Mouse (Mus musculus) limb, embryonic 12.5 days (tissue): ENCODE measurements around the gene Foxn3. TPM values are rescaled to one million over a fixed set of nuclear protein-coding genes. Genes with fewer than 3 reads are reported as not detected.

Source experiments
- ATAC-seq: fragments of 200-750 bp; cut with Nextera tagmentation; 2 replicates; pipeline ENCODE4 v1.8.0; 2017; ENCODE audit warnings: low read depth, moderate TSS enrichment; ENCODE audit not compliant: insufficient number of reproducible peaks, insufficient read depth, low FRiP score, low TSS enrichment
- H3K27ac ChIP-seq: fragments of 300-500 bp; sonication (generic); 2 replicates; pipeline ENCODE4 v1.5.1; 2016; ENCODE audit warnings: mild to moderate bottlenecking, moderate library complexity
- H3K27me3 ChIP-seq: fragments of 300-500 bp; sonication (generic); 2 replicates; pipeline ENCODE4 v1.6.1; 2016; ENCODE audit warnings: mild to moderate bottlenecking, moderate library complexity
- H3K36me3 ChIP-seq: fragments of 300-500 bp; sonication (generic); 2 replicates; pipeline ENCODE4 v1.6.1; 2016; ENCODE audit warnings: mild to moderate bottlenecking, moderate library complexity
- H3K4me1 ChIP-seq: fragments of 300-500 bp; sonication (generic); replicated peaks from 2 replicates; pipeline ENCODE4 v1.6.1; 2016
- H3K4me2 ChIP-seq: fragments of 300-500 bp; sonication (generic); 2 replicates; pipeline ENCODE4 v1.6.1; 2016; ENCODE audit warnings: mild to moderate bottlenecking, moderate library complexity
- H3K4me3 ChIP-seq: fragments of 300-500 bp; sonication (generic); replicated peaks from 2 replicates; pipeline ENCODE4 v1.5.1; 2016; ENCODE audit warnings: mild to moderate bottlenecking
- H3K9ac ChIP-seq: fragments of 300-500 bp; sonication (generic); replicated peaks from 2 replicates; pipeline ENCODE4 v1.6.1; 2016; ENCODE audit warnings: mild to moderate bottlenecking, moderate library complexity
- H3K9me3 ChIP-seq: fragments of 300-500 bp; sonication (generic); 2 replicates; pipeline ENCODE4 v1.6.1; 2016; ENCODE audit warnings: mild to moderate bottlenecking, moderate library complexity
- WGBS: fragments of 180-500 bp; shearing (Covaris S2); methylation state at CpG from one replicate; pipeline ENCODE4 v1.1.7; 2016; 5-methylcytosine and 5-hydroxymethylcytosine counted together
- polyA plus RNA-seq: library from polyadenylated mRNA; unstranded; fragments of >200 nt; fragmentation: Nextera tagmentation; extraction: Ambion mirVana; gene quantifications from 2 replicates; pipeline ENCODE4 v1.2.1, GENCODE M21; 2016

Gene Foxn3
- polyA plus RNA-seq, 1 experiment from 2014 or later, result 115 TPM

DNA sequence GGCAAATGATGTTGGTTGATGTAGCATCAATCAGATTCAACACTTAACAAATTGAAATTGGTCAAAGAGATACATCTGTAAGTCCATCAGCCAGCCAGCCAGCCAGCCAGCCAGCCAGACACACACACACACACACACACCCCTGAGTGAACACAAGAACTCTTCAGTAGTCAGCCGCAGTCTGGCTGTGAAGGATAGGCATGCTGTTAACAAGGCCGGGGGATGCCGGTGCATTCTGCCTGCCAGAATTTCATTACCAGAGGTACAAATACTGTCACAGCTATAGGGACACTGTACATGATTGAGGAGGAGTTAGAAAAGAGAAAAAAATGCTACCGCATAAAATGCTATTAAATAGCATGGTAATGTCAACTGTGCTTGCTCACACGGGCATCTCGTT is 271.2 kb downstream of the Foxn3 start:
- H3K9ac ChIP-seq, result no peak overlapping the region
- no peak for ATAC-seq
- H3K27me3 ChIP-seq, result no peaks in the 10 kb centered on the region
- peaks cover 46% of the 10 kb centered on the region for H3K4me1 ChIP-seq
- H3K4me2 ChIP-seq, result no peak overlapping the region
- H3K4me3 ChIP-seq, result no peak overlapping the region
- H3K9me3 ChIP-seq, result no peaks in the 10 kb centered on the region
- peaks cover 14% of the 10 kb centered on the region; the same call in 1 of the 2 replicates for H3K36me3 ChIP-seq
- no peak overlapping the region for H3K27ac ChIP-seq
- 79% methylated on average over 6 of the region's 6 CpGs for WGBS

DNA sequence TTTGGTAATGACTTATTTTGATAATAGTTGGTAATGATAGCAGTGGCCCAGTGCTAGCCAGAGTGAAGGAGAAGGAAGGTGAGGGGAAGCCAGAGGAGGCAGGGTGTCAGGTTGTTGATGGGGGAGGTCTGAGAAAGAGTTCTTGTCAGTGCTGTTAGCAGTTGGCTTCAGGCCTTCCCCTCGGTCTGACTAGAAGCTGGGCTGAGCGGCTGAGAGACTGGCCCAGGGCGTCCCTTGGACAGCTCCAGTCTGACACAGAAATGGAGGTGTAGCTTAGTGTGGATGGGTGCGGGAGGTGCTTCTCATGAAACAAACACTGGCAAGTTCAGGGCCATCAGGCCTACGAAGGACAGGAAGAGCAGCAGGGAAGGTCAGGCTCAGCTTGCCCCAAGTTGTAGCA is 276.3 kb downstream of the Foxn3 start:
- Histone ChIP-seq H3K4me1 (peaks cover 61% of the 10 kb centered on the region), H3K4me2 (no peak overlapping the region), H3K9me3 (no peaks in the 10 kb centered on the region), H3K27me3 (no peaks in the 10 kb centered on the region), H3K27ac (no peak overlapping the region), H3K36me3 (peaks cover 22% of the 10 kb centered on the region), H3K9ac (no peak overlapping the region), H3K4me3 (no peak overlapping the region)
- no peak for ATAC-seq
- WGBS, result 84% methylated on average over 5 of the region's 5 CpGs

DNA sequence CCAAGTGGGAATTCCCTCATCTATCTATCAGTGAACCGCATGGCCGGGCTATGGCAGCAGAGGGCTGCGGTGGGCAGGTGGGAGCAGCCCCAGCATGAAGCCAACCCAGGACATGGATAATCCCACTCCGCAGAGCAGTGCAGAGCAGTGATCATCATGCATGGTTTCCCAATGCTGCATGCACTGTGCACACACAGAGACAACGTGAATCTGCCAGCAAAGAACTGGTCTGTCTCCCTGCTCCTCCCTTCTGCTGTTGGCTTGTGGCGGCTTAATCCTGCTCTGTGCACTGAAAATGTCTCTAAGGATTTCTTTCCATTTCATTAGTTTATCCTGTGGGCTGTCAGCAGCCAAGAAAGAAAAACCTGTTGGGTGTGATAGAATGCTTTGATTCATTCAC is 276.7 kb downstream of the Foxn3 start:
- no peak overlapping the region for H3K4me3 ChIP-seq
- H3K27ac ChIP-seq, result no peak overlapping the region
- 88% methylated on average over 6 of the region's 6 CpGs for WGBS
- no peak overlapping the region for H3K4me2 ChIP-seq
- no peaks in the 10 kb centered on the region for H3K9me3 ChIP-seq
- no peak for ATAC-seq
- no peaks in the 10 kb centered on the region for H3K27me3 ChIP-seq
- H3K4me1 ChIP-seq, result peaks cover 59% of the 10 kb centered on the region
- no peak overlapping the region for H3K9ac ChIP-seq
- H3K36me3 ChIP-seq, result peaks cover 22% of the 10 kb centered on the region

DNA sequence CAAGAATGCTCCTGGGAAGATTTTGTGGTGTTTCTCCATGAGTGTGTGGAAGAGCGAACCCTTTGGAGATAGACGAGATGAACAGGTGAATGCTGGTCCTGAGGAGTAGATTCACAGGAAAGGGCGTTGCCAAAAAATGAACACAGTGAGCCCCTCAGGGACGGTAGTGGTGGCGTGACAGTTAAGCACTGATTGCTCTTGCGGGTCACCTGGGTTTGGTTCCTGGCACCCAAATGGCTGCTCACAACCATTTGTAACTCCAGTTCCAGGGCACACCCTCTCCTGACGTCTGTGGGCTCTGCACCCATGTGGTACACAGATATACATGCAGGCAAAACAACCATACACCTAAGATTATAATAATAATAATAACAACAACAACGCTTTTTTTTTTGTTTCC is 277.7 kb downstream of the Foxn3 start:
- Histone ChIP-seq H3K36me3 (peaks cover 17% of the 10 kb centered on the region), H3K4me1 (peaks cover 55% of the 10 kb centered on the region), H3K4me3 (no peak overlapping the region), H3K4me2 (no peak overlapping the region), H3K27ac (peak overlapping the region; percentile 62; the same call in 1 of the 2 replicates), H3K27me3 (no peaks in the 10 kb centered on the region), H3K9ac (no peak overlapping the region; the same call in 1 of the 2 replicates), H3K9me3 (no peaks in the 10 kb centered on the region)
- no peak for ATAC-seq
- 86% methylated on average over 8 of the region's 8 CpGs for WGBS

DNA sequence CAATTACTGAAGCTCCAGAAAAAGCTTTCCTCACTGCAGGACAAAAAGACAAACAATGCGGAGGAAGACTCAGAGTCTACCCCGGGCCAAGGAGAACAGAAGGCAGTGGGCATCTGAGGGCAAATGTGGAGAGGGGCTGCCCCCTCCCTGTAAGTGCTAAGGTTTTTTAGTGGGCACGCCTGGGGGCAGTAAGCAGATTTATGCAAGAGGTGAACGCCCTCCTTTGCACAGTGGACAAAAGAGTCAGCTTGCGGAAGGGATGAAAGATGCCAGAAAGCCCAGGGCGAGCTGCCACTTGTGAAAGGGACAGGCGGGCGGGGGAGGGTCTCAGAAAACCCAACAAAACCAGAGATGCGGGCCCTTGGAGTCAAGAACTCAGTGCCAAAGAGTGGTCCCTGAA is 278.2 kb downstream of the Foxn3 start:
- Histone ChIP-seq H3K27me3 (no peaks in the 10 kb centered on the region), H3K9me3 (no peaks in the 10 kb centered on the region), H3K4me3 (no peak overlapping the region), H3K4me2 (no peak overlapping the region), H3K36me3 (peaks cover 13% of the 10 kb centered on the region), H3K4me1 (peaks cover 55% of the 10 kb centered on the region), H3K27ac (peak overlapping the region; percentile 62), H3K9ac (no peak overlapping the region; the same call in 1 of the 2 replicates)
- 68% methylated on average over 9 of the region's 9 CpGs for whole genome bisulfite sequencing
- no peak for ATAC-seq

DNA sequence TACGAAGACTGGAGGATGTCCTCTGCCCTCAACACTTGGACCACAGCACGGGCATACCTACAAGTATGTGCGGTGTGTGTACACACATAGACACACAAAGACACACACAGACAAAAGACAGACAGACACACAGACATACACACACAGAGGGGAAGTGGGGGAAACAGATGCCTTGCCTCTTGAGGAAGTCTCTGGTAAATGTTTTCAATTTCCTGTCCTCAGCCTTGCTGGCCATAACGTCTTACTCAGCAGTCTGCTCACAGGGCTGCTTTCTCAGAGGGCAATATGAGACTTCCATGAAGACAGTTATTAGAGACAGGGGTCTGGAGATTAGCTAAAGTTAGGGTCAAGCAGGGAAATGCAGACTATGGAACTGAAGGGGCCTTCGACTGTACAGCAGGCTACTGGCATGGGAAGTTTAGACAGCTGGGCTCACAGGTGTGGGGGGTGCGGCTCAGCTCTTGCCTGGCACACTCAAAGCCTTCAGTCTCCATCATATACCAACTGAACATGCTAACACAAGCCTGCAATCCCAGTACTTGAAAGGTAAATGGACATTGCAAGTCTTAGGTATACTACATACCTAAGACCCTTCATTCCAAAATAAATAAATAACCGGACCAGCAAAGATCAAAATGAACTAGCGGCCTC is 278.8 kb downstream of the Foxn3 start:
- H3K9ac ChIP-seq, result no peak overlapping the region
- H3K4me2 ChIP-seq, result no peak overlapping the region
- H3K9me3 ChIP-seq, result no peaks in the 10 kb centered on the region
- H3K36me3 ChIP-seq, result peaks cover 9% of the 10 kb centered on the region; the same call in 1 of the 2 replicates
- peak overlapping the region; percentile 62 for H3K27ac ChIP-seq
- H3K4me3 ChIP-seq, result no peak overlapping the region
- 0 out of 2 replicates have a peak, but pooled peaks have one; percentile 26 for ATAC-seq
- no peaks in the 10 kb centered on the region for H3K27me3 ChIP-seq
- 65% methylated on average over 8 of the region's 8 CpGs for WGBS
- H3K4me1 ChIP-seq, result peaks cover 55% of the 10 kb centered on the region

DNA sequence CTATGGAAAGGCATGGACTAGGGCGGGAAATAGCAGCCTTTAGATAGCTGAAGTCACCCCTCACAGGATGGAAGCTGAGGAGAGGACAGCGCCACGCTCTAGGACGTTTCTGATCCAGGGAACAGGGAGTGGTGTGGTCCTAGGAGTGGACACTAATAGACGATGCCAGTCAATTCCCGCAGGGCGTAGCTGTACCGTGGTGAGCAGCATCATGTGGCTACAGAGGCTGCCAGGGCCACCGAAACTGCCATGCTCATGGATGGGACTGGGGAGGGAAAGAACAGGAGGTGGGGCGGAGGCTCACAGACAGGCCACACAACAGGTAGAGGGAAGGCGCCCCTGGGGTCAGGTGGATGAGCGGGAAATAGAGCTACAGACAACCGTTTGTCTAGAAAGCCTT is 282.6 kb downstream of the Foxn3 start:
- Histone ChIP-seq H3K4me2 (no peak overlapping the region), H3K27me3 (no peaks in the 10 kb centered on the region), H3K36me3 (peaks cover 5% of the 10 kb centered on the region; the same call in 1 of the 2 replicates), H3K9ac (no peak overlapping the region), H3K27ac (no peak overlapping the region), H3K4me1 (peaks cover 40% of the 10 kb centered on the region), H3K4me3 (no peak overlapping the region), H3K9me3 (no peaks in the 10 kb centered on the region)
- WGBS, result 92% methylated on average over 13 of the region's 13 CpGs
- ATAC-seq, result no peak

DNA sequence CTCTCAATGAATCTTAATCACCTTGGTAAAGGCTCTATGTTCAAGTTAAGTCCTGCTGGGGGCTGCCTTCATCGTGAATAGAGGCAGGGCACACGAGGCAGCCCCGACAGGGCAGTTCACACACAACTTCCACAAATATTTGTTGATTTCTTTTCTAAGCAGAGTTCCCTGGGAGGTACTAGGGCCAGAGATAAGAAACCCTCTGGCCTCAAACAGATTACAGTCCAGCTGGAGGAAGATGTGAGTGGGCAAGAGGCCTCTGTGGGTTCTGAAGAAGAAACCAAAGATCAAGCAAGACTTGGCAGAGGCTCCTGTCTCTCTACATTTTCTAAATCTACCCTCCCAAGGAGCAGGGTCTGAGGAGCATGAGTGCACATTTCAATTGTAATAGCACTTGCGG is 283.1 kb downstream of the Foxn3 start:
- no peaks in the 10 kb centered on the region for H3K27me3 ChIP-seq
- no peaks in the 10 kb centered on the region for H3K9me3 ChIP-seq
- WGBS, result 87% methylated on average over 4 of the region's 4 CpGs
- H3K4me1 ChIP-seq, result peaks cover 35% of the 10 kb centered on the region
- ATAC-seq, result no peak
- H3K4me2 ChIP-seq, result no peak overlapping the region
- H3K9ac ChIP-seq, result no peak overlapping the region
- H3K36me3 ChIP-seq, result peaks cover 5% of the 10 kb centered on the region; the same call in 1 of the 2 replicates
- H3K27ac ChIP-seq, result no peak overlapping the region
- no peak overlapping the region for H3K4me3 ChIP-seq

DNA sequence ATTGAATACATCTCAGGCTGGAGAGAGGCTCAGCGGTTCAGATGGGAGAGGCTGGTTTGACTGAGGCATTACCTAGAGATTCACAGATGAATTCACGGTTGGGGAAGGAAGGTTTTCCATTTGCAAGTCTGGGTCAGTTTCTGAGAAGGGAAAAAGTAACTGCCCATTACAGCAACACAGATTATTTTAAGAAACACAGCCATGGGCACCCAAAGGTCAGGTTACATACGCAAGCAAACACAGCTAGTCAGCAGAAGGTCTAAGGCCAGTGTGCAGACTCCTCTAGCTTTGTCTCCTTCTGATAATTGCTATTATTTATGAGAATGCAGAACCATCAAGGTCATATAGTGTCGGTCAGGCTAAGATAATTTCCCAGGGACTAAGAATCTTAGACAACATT is 284.0 kb downstream of the Foxn3 start:
- 90% methylated on average over 4 of the region's 4 CpGs for WGBS
- no peak overlapping the region for H3K4me2 ChIP-seq
- no peaks in the 10 kb centered on the region for H3K27me3 ChIP-seq
- ATAC-seq, result no peak
- H3K9ac ChIP-seq, result no peak overlapping the region
- no peak overlapping the region for H3K27ac ChIP-seq
- peaks cover 5% of the 10 kb centered on the region; the same call in 1 of the 2 replicates for H3K36me3 ChIP-seq
- H3K9me3 ChIP-seq, result no peaks in the 10 kb centered on the region
- no peak overlapping the region for H3K4me3 ChIP-seq
- H3K4me1 ChIP-seq, result peaks cover 30% of the 10 kb centered on the region

DNA sequence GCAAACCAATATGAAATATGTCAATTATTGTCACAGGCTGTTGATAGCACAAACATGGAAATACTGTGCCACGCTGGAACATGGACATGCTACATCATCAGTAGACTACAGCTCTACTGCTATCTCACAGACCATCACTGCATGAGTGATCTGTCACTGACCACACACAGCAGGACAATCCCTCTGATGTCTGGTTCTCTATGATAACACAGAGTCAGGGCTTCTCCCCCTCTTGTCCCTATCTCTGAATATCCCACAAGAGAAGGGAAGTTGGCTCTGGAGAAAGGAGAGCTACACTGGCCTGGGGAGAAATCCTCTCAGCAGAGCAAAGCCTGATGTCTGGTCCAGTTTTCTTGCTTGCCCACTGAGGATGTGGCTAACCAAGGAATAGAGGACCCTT is 288.8 kb downstream of the Foxn3 start:
- Histone ChIP-seq H3K27ac (no peak overlapping the region), H3K4me3 (no peak overlapping the region), H3K4me2 (no peak overlapping the region), H3K27me3 (no peaks in the 10 kb centered on the region), H3K4me1 (peaks cover 12% of the 10 kb centered on the region), H3K9ac (no peak overlapping the region), H3K9me3 (no peaks in the 10 kb centered on the region), H3K36me3 (peaks cover 5% of the 10 kb centered on the region; the same call in 1 of the 2 replicates)
- 90% methylated on average over 1 of the region's 1 CpGs for WGBS
- no peak for ATAC-seq

DNA sequence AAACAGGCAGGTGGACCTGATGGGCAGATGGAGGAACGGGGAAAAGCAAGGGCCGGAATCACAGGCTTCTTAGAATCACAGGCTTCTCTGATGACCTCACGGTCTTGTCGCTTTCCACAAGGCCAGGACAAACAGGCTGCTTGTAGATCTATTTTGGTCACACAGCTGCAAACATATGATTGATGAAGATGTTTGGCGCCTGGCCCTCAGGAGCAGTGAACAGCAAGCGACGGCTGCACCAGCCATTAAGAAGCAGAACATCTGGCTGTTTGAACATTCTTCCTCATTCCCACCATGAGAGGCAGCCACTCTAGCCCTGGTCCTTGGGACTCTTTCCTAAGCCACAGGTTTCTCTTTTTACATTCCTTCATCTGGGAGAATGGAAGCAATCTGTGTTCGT is 294.0 kb downstream of the Foxn3 start:
- Histone ChIP-seq H3K27ac (no peak overlapping the region), H3K4me3 (no peak overlapping the region), H3K9ac (no peak overlapping the region), H3K36me3 (peaks cover 6% of the 10 kb centered on the region; the same call in 1 of the 2 replicates), H3K4me1 (peaks cover 11% of the 10 kb centered on the region), H3K4me2 (no peak overlapping the region), H3K27me3 (no peaks in the 10 kb centered on the region), H3K9me3 (no peaks in the 10 kb centered on the region)
- ATAC-seq, result no peak
- WGBS, result 77% methylated on average over 8 of the region's 8 CpGs

DNA sequence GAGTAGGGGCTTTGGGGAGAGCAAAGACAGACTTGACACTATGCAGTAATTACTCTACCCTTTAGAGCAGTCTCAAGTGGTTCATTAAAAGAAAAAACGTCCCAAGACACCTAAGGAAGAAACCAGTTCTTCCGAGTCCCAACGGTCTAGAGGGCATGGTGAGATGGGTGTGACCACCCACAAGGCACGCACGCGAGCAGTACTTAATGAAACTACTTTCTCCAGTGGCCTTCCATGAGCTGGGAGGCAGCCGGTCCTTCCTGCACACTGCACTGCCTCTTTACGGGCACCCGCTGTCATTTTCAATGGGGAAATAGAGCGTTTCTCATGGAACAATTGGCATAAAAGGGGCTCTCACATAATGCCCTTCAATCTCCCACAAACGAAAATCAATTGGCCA is 294.4 kb downstream of the Foxn3 start:
- Histone ChIP-seq H3K36me3 (peaks cover 6% of the 10 kb centered on the region; the same call in 1 of the 2 replicates), H3K9me3 (no peaks in the 10 kb centered on the region), H3K4me1 (peaks cover 7% of the 10 kb centered on the region), H3K4me2 (no peak overlapping the region), H3K27me3 (no peaks in the 10 kb centered on the region), H3K27ac (no peak overlapping the region), H3K4me3 (no peak overlapping the region), H3K9ac (no peak overlapping the region)
- 91% methylated on average over 11 of the region's 11 CpGs for WGBS
- no peak for ATAC-seq
